Mouse (Mus musculus) gonadal fat pad, adult 2 months (tissue): ENCODE data around the gene Tiam2. TPM values are rescaled to one million over a fixed set of nuclear protein-coding genes. Genes with fewer than 3 reads are reported as not detected.

Source experiments
- DNase-seq: peaks from one replicate; pipeline ENCODE4 v3.0.0-alpha.2; 2012; ENCODE audit warnings: low read depth
- polyA plus RNA-seq: library from polyadenylated mRNA; depleted of rRNA; stranded (reverse); fragments of >200 nt; gene quantifications from 2 replicates; pipeline ENCODE4 v1.2.3, GENCODE M21; 2012

The Tiam2 gene
- polyA plus RNA-seq, 1 experiment = 1.2 TPM

DNA sequence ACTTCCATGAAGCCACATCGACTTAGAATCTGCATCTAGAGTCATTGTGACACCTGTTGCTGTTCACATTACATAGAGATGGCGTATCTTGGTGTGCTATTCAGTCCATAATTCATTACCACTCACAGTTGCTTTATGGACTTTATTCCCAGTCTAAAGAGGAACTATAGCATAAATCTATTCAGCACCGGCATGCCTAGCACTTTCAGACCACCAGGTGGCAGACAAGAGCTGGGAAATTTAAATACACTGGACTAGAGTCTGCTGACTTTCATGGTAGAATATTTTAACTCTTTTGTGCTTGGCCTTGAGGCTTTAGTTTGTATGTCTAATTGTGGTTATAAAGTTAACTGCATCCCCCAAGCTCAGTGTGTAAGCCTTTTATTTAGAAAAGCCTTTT lies 122.4 kb downstream of the Tiam2 start:
- no peak for DNase-seq

DNA sequence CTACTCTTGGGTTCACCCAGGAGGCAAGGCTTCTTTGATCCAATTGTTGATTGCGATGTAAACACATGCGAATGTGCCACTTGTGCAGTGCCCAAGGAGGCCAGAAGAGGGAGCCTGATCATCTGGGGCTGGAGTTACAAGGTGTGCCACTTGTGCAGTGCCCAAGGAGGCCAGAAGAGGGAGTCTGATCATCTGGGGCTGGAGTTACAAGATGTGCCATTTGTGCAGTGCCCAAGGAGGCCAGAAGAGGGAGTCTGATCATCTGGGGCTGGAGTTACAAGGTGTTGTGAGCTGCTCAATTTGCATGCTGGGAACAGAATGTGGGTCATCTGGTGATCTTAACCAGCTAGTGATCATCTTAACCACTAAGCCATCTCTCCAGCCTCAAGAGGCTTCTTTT lies 124.7 kb downstream of the Tiam2 start:
- DNase-seq = no peak

DNA sequence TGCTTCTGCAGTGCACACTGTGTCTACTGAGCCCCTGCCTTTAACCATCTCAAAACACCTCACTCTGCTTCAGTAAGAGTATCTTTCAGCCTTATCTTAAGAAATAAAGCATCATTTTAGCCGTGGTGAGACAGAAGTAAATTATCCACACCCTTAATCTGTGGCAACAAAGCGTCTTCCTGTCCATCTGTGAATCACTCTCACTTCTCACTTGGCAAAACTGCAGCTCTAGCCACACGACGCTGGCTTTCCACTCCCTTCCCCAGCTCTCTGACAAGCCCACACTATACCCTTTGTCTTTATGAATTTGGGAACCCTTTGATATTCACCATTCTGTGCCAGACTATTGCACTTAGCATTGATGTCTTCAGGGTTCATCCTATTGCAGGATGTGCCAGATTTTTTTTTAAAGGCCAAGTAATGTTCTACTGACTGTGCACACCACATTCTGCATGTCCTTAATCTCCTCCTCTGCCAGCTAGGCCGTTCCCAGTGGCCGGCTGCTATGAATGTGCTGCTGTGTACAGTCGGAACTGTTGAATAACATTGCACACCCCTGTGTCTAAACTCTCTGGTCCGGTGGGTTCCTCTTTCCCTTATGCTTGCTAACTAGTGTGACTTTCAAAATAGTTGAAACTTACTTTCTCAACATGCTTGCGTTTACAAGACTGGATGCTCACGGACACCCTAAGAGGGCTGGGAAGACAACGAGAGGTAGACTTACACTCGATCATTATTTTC lies 126.4 kb downstream of the Tiam2 start:
- no peak for DNase-seq

DNA sequence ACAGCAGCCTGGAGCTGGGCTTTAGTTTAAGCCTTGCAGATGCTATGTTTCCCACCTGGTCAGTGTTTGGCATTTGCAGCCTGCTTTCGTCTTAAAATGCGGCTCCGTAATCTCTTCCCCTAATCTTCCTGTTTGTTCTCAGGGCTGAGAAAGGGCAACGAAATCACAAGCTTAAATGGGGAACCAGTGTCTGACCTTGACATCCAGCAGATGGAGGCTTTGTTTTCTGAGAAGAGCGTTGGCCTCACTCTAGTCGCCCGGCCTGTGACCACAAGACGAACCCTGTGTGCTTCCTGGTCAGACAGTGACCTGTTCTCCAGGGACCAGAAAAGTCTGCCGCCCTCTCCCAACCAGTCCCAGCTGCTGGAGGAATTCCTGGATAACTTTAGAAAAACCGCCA lies 127.6 kb downstream of the Tiam2 start:
- DNase-seq = no peak

DNA sequence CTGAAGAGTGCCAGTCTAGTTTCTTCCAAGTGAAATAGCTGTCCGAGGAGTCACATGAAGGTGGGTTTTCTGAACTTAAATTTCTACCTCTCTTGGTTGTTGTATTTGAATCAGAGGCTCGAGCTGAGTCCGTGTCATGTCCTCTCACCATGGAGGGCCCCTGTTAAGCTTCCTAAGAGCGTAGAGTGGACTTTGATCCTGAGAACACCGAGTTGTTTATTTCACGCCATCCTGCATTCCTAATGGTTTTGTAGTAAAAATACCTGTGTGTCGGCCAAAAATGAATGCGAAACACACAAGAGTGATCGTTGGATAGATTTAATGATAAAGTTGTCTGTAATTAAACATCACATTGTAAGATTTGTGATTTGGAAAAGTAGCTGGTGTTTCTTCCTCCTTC lies 128.5 kb downstream of the Tiam2 start:
- no peak for DNase-seq

DNA sequence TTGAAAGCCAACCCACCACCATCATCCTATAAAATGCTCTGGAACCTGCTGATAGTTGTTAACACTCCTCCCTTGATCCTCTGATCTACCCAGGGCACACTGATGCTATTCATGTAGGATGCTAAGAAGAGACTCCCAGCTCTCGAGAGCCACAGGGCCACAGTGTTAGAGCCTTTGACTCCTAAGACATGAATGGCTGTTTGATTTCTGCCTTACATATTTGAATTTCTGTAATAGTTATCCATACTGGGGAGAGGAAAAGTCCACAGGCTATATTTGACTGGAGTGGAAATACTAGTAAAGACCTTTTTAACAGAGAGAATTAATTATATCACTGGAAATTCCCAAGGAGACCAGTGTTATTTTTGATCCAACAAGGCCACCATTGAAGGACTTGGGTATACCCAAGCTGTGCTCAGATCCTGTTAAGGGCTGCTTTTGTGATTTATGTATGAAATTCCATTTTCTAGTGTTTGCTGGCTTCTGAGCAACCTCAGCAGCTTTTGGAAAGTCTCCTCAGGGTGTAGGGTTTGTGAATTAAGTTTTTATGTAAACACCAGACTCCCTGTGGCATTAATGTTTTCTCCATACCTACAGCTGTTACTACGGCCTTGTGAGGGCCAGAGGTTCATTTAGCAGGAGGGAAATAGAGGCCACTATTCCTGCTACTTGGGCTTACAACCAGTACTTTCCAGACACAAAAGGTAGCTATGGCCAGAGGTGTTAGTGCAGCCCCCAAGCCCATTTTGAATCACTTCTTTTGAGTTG lies 131.7 kb downstream of the Tiam2 start:
- DNase-seq = no peak

DNA sequence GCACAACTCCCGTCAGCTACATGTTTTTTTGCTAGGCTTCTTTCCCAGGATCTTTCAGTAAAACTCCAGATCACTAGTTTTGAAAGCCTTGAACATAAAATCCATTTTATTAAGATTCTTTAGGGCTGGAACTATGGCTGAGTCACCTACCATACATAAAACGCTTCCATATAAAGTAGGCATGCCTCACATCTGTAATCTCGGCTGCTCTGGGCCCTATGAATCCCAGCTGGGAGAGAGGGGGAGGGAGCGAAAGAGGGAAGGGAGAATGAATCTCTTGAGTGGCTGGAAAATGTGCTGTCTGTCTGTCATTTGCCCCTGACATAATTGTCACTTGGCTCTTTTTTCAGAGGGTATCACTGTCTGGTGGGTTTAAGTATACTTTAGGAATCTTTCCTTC lies 139.5 kb downstream of the Tiam2 start:
- no peak for DNase-seq

GRCm38 (mm10) chr17:3466681-3467080 lies 140.3 kb downstream of the Tiam2 start:
- no peak for DNase-seq

GRCm38 (mm10) chr17:3467636-3468324 lies 141.4 kb downstream of the Tiam2 start:
- no peak for DNase-seq

GRCm38 (mm10) chr17:3472018-3472417 lies 145.6 kb downstream of the Tiam2 start:
- DNase-seq = no peak

DNA sequence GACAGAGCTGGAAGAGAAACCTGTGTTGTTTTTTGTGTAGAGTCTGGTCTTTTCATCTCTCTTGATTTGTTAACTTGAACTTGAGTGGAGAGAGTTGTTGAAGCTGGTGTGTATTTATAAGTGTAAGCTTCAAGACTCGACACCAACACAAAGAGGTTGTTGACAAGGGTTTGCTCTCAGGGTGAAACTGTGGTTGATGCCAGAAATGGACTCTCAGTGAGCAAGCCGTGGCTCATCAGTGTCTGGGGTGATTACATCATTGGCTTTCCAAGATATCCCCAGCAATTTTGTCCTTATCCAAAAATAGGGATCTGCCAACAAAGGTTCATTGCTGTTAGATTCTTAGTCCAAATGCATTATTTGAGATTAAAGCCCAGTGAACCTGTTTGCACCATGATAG lies 150.2 kb downstream of the Tiam2 start:
- no peak for DNase-seq

DNA sequence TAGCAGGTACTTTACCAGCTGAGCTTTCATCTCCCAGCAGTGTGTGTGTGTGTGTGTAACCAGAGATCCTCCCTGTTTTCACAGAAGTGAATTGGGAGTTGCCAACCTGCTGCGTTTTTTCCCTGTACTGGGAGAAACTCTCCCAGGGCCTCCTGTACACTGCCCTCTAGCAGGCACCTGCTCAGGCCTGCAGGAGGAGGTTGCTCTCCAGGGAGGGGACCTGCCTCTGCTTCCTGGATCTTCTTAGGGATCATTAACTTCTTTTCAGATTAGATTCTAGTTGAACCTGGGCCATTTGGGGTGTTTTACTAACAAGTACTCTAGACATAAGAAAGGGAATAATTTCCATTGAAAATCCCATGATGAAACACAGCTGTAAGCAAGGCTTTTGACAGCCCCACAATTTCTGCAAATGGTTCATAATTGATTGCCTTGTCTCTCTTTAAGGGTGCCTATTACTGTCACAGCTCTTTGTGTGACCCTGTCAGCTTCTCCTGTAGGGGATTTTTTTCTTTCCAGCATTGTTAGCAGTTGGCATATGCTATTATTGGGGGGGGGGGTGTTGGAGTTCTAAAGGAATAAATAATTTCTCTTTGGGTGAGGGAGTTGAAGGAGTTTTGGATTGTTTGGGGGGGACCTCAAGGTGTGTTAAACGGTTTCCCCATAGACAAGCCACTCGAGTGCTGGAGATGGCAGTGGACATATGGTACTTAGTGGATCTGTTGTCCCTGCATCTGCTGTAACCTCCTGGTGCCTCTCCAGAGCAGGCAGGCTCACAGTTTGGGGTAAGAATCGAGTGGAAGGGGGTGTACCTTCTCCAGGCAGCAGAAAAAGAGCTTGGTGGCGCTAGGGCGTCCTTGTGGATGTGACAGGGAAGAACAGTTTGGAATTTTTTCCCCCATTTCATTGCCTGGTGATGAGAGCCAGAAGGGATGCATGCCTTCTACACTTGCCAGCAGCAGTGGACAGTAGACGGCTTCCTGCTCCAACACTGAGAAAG lies 155.5 kb downstream of the Tiam2 start:
- no peak for DNase-seq

DNA sequence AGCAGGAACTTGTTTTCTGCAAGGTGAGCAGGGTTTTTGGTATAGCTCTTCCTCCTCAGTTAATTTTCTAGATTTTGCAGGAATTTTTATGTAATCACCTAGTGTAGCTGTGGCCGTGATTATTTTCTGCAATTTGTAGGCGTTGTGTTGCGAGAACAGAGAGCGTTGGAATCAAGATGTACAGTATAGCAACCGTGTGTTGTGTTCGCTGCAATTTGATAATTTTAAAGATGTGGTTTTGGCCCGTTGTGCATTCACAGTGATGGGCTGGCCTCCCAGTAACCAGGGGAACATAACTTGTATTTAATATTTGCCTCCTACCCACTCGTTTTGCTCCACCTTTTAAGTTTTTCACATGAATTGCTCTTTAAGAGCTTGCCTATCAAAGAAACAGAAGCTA lies 156.7 kb downstream of the Tiam2 start:
- DNase-seq = no peak

DNA sequence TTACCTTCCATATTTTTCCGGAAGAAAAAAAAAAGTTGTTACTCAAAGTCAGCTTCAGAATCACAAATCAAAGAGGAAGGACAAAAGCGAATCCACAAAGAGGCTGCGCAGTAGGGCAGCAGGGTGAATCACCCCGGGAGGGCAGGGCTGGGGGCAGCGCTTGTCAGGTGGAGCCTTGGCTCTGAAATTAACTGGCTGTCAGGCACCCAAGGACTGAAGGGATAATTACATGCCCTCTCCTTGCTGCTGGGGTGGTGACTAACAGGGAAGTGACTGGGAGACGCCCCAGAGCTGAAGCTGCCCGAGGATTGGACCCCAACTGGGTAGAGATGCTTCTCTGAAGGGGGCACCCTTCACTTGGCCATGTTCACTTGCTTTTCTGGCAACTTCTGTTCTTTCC lies 159.5 kb downstream of the Tiam2 start:
- no peak for DNase-seq

DNA sequence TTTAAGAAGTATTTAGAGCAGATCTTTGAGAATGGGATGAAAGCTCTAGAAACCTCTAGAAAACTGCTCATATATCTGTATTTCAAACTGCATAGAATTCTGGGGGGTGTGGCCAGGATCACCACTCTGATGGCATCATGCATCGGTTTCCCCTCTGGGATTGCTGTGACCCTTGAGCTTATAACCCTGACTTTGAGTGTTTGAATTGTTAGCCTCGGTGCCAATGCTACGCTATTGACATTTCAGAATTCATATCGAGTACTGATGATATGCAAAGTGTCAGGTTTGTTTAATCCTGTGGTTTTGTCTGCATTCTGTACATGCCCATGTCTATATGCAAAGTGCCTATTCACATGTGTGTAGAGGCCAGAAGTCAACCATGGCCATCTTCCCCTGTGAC lies 160.8 kb downstream of the Tiam2 start:
- DNase-seq = no peak

DNA sequence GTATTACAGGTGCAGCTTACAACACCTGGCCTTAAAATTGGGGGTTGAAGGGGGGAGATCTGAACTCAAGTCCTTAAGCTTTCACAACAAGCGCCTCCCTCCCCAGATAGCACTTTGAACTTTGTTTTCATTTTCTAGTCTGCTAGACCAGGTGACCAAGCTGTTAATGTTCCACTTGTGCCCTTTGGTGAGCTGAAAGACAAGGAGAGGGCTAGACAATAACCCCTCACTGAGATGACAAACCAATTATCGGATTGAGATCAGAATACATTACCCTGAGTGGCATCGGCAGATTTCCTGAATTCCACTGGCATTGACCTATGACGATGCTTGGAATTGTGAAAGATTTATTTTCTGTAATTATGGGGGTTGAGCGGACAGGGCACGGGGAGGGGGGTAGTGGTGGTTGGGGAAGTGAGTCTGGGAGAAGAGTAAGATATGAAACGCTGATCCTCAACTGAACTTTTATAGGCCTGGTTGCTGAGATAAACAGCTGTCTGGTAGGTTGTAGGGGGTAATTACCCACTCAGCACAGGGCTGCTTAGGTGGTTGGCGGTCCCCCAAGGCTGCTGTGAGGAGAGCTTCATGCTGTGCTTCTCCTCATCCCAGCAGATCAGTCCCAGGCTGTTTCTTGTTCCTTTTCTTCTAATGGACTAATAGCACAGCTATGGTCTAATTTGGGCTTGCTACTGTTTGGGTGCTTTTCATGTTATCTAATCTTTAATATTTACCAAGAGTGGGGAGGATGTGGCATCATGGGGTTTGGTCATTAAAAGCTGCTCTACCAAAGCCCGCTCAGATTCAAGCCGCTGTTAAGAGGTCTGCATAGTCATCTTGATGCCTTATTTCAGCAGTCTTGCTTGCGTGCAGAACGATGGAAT lies 161.6 kb downstream of the Tiam2 start:
- DNase-seq = no peak

GRCm38 (mm10) chr17:3490216-3490895 lies 164.0 kb downstream of the Tiam2 start:
- DNase-seq = no peak

GRCm38 (mm10) chr17:3491065-3491464 lies 164.7 kb downstream of the Tiam2 start:
- no peak for DNase-seq

DNA sequence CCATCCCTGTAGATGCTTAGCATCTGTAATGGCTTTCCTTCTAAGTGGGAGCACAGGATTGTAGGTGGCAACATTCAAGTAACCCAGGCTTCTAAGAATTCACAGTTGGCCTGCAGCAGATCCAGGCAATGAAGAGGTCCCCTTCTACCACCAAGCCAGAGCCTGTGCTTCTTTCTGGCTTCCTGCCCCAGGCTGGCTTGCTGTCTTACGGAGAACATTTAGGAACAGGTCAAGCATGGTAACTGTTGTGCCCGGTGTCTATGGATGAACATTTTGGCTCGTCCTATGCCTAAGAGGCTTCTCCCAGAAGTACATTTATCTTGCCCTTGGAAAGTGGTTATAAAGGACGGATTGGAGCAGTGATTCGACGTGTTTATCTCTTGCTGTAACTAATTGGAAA lies 165.3 kb downstream of the Tiam2 start:
- DNase-seq = no peak

DNA sequence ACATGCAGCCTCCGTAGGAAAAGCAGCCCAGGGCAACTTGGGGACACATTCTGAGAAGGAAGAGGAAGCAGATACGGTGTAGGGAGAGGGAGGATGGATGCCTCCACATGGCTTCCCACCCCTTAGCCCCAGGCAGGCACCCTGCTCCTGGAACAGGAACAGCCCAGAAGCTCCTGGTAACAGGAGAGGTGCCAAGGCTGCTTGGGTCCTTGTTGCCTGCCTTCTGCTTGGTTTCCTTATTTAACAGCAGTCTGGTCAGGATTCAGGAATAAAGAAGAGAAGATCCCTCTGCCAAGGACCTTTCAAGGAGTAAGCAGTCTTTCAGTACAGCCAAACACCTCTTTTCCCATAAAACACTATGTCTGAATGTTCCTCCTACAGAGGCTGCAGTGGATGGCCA lies 169.2 kb downstream of the Tiam2 start:
- DNase-seq = no peak
